Mouse (Mus musculus): Measurements from ENCODE around the gene Mfsd2a. TPM values are rescaled to one million over a fixed set of nuclear protein-coding genes. Genes with fewer than 3 reads are reported as not detected.

Gene Mfsd2a
- polyA plus RNA-seq, 1 experiment from 2014 or later: 6.6 TPM

DNA sequence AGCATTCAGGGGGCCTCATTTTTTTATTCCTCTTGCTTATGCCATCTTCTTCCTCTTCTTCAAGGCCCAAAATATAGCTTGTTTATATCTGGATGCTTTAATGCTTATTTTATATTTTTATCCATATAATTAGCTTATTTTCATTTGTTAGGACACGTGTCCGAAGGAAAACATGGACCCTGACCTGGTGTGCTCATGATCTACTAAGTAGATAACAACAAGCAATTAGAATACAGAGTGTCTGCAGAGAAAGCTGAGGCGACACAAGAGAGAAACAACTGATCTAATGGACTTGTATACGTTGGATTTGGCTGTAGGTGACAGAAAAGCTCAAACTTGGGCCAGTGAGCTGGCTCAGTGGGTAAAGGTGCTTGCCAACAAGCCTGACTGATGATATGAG lies 15.9 kb upstream of the Mfsd2a start:
- ATAC-seq (ENCODE audit: insufficient number of reproducible peaks, insufficient read depth, low FRiP score, low TSS enrichment, low read depth): no peak
- Histone ChIP-seq H3K27ac (no peak overlapping the region), H3K36me3 (no peaks in the 10 kb centered on the region), H3K4me1 (0 out of 2 replicates have a peak, but pooled peaks cover 3% of the 10 kb centered on the region), H3K27me3 (peaks cover 3% of the 10 kb centered on the region), H3K4me2 (no peak overlapping the region), H3K9ac (no peak overlapping the region), H3K4me3 (no peak overlapping the region), H3K9me3 (no peaks in the 10 kb centered on the region)
- 81% methylated on average over 4 of the region's 4 CpGs for WGBS

DNA sequence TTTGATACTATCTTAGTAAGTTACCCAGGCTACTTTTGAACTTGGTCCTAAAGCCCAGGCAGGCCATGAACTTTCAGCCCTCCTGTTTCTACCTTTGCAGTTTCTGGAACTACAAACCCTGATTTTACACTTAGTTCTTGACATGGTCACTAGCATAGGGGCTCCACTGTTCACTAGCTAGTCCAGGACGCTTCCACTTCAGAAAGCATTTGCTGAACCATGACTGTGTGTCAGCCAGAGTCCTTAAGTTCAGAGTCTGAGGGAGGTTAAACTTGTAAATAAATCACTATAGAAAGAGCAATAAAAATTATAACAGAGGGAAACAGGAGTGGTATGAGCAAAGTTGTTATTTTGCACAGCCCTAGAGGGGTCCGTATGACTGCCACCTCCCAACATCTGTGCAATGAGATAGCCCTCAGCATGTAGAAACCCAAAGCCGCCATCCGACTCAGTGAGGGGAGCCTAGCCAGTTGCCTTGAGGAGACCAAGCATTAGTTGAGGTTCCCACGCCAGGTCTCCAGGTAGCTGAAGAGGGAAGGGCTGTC lies 14.1 kb upstream of the Mfsd2a start:
- Histone ChIP-seq H3K9me3 (no peaks in the 10 kb centered on the region), H3K4me3 (no peak overlapping the region), H3K36me3 (no peaks in the 10 kb centered on the region), H3K4me2 (no peak overlapping the region), H3K9ac (no peak overlapping the region), H3K27ac (no peak overlapping the region), H3K27me3 (no peaks in the 10 kb centered on the region; the same call in 1 of the 2 replicates), H3K4me1 (no peaks in the 10 kb centered on the region)
- 78% methylated on average over 5 of the region's 5 CpGs for WGBS
- no peak for ATAC-seq (ENCODE audit: insufficient number of reproducible peaks, insufficient read depth, low FRiP score, low TSS enrichment, low read depth)

DNA sequence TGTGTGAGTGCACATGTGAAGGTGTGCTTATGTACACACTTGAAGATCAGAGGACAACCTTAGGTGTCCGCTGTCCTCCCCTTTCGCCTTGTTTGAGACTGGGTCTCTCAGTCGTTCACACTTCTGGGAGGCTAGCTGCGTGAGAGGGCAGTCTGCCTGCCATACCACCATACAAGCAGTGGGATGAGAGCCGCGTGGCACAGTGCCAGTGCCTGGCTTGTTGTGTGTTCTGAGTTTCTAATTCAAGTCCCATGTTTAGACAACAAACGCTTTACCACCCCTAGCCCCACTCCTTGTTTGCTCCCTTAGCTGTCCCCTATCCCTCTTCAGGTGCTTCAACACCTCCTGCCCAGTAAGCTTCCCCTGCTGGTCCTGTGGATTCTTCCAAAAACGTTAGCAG lies 11.1 kb upstream of the Mfsd2a start:
- no peaks in the 10 kb centered on the region for H3K4me1 ChIP-seq
- no peaks in the 10 kb centered on the region; the same call in 1 of the 2 replicates for H3K27me3 ChIP-seq
- H3K36me3 ChIP-seq: no peaks in the 10 kb centered on the region
- ATAC-seq (ENCODE audit: insufficient number of reproducible peaks, insufficient read depth, low FRiP score, low TSS enrichment, low read depth): no peak
- no peaks in the 10 kb centered on the region for H3K9me3 ChIP-seq
- H3K4me3 ChIP-seq: no peak overlapping the region
- H3K9ac ChIP-seq: no peak overlapping the region
- 72% methylated on average over 8 of the region's 8 CpGs for WGBS
- no peak overlapping the region for H3K27ac ChIP-seq
- no peak overlapping the region for H3K4me2 ChIP-seq

DNA sequence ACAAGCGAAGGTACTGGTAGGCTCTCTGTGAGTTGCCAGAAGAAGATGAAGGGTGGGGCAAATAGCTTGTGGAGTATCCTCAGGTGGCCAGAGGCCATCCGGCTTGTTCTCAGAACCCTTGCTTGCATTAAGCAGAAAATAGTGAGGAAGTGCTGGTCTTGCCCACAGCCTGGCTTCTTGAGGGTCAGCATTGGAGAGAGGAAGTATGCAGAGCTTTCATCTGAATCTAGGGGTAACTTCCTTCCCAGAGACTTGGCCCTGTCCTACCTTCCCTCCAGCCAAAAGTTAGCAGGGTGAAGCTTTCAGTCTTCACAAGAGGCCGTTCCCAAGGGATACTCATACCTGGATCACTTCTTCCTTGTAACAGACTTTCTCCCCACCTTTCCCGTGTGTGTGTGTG lies 10.7 kb upstream of the Mfsd2a start:
- no peaks in the 10 kb centered on the region for H3K4me1 ChIP-seq
- no peak overlapping the region for H3K4me3 ChIP-seq
- H3K36me3 ChIP-seq: no peaks in the 10 kb centered on the region
- H3K27me3 ChIP-seq: no peaks in the 10 kb centered on the region; the same call in 1 of the 2 replicates
- no peak for ATAC-seq (ENCODE audit: insufficient number of reproducible peaks, insufficient read depth, low FRiP score, low TSS enrichment, low read depth)
- H3K27ac ChIP-seq: no peak overlapping the region
- whole genome bisulfite sequencing: 77% methylated on average over 4 of the region's 4 CpGs
- no peak overlapping the region for H3K4me2 ChIP-seq
- H3K9ac ChIP-seq: no peak overlapping the region
- no peaks in the 10 kb centered on the region for H3K9me3 ChIP-seq

DNA sequence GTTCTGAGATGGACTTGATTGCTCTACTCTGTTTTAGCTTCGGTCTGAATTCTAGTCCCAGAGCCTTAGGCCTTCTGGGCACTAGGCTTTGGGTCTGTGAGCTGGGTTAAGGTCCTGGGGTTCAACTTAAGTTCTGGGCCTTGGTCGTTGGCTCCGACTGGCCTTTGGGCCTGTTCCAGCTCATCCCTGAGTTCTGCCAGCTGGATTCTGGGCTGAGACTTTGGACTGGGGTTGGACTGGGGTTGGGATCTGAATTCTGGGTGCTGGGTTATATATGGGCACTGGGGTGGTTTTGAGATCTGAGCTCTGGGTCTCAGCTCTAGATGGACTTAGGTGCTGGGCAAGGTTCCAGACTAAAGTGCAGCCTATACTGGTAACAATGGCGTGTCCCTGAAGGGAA lies 10.2 kb upstream of the Mfsd2a start:
- no peak overlapping the region for H3K27ac ChIP-seq
- H3K4me2 ChIP-seq: no peak overlapping the region
- ATAC-seq (ENCODE audit: insufficient number of reproducible peaks, insufficient read depth, low FRiP score, low TSS enrichment, low read depth): no peak
- H3K9me3 ChIP-seq: no peaks in the 10 kb centered on the region
- H3K36me3 ChIP-seq: no peaks in the 10 kb centered on the region
- no peak overlapping the region for H3K4me3 ChIP-seq
- H3K27me3 ChIP-seq: no peaks in the 10 kb centered on the region; the same call in 1 of the 2 replicates
- 77% methylated on average over 4 of the region's 4 CpGs for WGBS
- no peak overlapping the region for H3K9ac ChIP-seq
- no peaks in the 10 kb centered on the region for H3K4me1 ChIP-seq

DNA sequence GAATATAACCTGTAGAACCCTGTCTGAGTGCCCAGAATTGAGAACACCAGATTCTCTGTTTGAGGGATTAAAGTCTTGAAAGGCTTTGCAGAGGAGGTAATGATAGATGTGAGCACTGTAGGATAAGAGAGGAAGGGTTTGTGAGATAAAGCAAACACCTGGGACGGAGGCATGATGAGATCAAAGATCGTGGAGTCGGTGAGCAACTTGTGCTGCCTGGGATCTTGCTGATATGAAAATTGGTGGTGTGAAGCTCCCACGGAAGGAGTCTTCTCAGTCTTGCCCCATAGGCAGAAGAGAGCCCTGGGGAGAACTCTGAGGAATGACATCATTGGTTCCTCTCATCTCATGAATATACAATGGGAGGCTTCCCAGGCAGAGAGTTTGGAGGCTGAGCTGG lies 7.1 kb upstream of the Mfsd2a start:
- Histone ChIP-seq H3K9ac (no peak overlapping the region), H3K4me3 (no peak overlapping the region), H3K9me3 (no peaks in the 10 kb centered on the region), H3K4me1 (no peaks in the 10 kb centered on the region), H3K36me3 (no peaks in the 10 kb centered on the region), H3K27ac (no peak overlapping the region), H3K4me2 (no peak overlapping the region), H3K27me3 (no peaks in the 10 kb centered on the region)
- no peak for ATAC-seq (ENCODE audit: insufficient number of reproducible peaks, insufficient read depth, low FRiP score, low TSS enrichment, low read depth)
- 72% methylated on average over 4 of the region's 4 CpGs for WGBS

DNA sequence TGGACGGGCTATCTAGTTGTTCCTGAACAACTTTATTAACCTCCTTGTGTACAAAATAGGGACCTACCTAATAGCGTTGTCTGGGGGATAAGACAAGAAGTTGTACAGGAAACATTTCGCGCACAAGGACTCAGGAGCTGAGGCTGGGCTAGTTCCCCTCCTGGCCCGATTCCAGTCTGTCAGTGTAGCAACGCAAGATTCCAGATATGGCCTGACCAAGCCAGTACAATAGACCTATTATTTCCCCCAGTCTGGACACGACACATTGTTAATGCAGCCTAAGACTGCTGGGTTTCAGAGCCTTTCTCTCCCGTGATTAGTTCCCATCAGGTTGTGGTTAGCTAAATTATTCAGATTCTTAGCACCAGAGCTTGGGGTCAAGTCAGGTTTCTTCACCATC lies 1.8 kb upstream of the Mfsd2a start:
- no peak overlapping the region for H3K9ac ChIP-seq
- 39% methylated on average over 8 of the region's 8 CpGs for whole genome bisulfite sequencing

DNA sequence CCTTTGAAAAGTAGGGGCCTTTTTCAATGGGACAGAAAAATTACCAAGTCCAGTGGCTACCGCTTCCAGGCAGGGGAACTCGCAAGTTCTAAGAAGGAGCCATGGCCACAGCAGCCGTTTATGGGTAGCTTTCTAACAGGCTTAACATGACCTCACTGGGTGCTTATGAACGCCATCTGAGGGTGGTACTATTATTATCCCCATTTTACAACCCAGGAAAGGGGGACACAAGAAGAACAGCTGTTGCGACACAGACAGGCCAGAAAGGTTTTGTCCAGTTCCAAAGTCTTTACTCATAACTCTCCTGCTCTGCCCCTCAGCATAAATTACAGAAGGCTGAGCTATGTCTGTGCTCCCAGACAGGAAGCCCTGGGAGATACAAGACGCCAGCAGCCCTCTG lies 601 bp upstream of the Mfsd2a start:
- peaks cover 41% of the 10 kb centered on the region for H3K4me1 ChIP-seq
- H3K36me3 ChIP-seq: no peaks in the 10 kb centered on the region
- peak overlapping the region; percentile 99 for H3K4me2 ChIP-seq
- peaks cover 12% of the 10 kb centered on the region for H3K27me3 ChIP-seq
- 32% methylated on average over 6 of the region's 6 CpGs for WGBS
- H3K9me3 ChIP-seq: no peaks in the 10 kb centered on the region
- H3K27ac ChIP-seq: no peak overlapping the region
- peak overlapping the region; percentile 76; the same call in 1 of the 2 replicates for H3K9ac ChIP-seq
- H3K4me3 ChIP-seq: peak overlapping the region; percentile 67
- ATAC-seq (ENCODE audit: insufficient number of reproducible peaks, insufficient read depth, low FRiP score, low TSS enrichment, low read depth): no peak

More for the DNA sequence above, 1.8 kb upstream of the Mfsd2a start:
- H3K4me3 ChIP-seq: no peak overlapping the region
- peaks cover 40% of the 10 kb centered on the region for H3K4me1 ChIP-seq
- H3K4me2 ChIP-seq: no peak overlapping the region
- H3K9me3 ChIP-seq: no peaks in the 10 kb centered on the region
- H3K27me3 ChIP-seq: peaks cover 12% of the 10 kb centered on the region
- H3K36me3 ChIP-seq: no peaks in the 10 kb centered on the region
- H3K27ac ChIP-seq: no peak overlapping the region
- no peak for ATAC-seq (ENCODE audit: insufficient number of reproducible peaks, insufficient read depth, low FRiP score, low TSS enrichment, low read depth)

DNA sequence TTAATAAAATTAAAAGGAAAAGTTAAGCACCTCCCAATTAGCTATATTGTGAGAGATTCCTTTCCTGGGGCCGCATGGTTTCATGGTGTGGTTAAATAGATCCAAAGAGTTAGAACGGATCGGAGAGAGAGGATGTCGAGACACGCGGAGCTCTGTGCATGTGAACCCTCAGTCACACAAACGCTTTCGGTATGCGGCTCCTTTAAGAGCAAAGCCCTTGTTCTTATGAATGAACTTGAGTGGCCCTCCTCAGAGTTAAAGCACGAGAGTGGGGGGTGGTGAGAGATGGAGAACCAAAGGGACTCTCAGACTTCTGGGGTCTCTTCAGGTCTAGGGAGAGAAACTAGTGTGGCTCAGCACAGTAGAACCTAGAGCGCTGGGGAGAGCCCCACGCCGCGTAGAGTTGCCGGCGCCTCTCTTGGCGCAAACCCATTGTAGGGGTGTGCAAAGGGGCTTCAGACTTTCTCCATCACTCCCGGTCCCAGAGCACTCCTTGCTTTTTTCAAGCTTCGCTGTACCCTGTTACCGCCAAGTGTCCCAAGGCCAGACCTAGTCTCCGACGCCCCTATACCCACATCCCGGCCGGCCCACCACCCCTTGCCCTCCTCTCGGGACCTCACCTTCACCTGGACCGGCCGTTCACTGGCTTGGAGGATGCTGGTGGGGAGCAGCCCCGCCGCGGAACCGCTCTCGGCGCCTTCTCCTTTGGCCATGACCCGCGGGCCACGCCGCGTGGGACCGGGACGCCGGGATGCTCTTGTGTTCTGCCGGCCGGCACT lies 478 bp downstream of the Mfsd2a start:
- no peak overlapping the region; the same call in 1 of the 2 replicates for H3K27ac ChIP-seq

DNA sequence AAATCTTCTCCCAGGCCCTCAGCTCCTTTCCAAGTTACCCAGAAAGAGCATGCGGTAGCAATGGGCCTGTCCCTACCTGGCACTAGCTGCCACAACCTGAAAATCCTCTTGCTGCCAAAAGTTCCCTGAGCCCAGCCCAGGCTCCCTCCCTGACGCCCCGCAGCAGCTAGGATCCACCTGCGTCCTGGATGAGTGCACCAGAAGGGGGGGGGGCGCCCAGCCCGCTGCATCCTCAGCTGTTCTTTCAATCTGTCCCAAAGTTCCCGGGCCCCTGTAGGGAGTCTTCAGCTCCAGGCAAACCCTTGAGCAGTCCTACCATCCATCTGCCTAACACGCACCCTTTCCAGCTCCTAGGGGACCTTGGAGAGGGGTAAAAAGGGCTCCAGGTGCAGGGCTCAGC lies 1.2 kb downstream of the Mfsd2a start:
- H3K4me1 ChIP-seq: peaks cover 53% of the 10 kb centered on the region
- peak overlapping the region; percentile 67 for H3K4me3 ChIP-seq
- H3K9ac ChIP-seq: peak overlapping the region; percentile 76
- H3K27me3 ChIP-seq: peaks cover 12% of the 10 kb centered on the region
- H3K9me3 ChIP-seq: no peaks in the 10 kb centered on the region
- peak overlapping the region; percentile 99 for H3K4me2 ChIP-seq
- no peak for ATAC-seq (ENCODE audit: insufficient number of reproducible peaks, insufficient read depth, low FRiP score, low TSS enrichment, low read depth)
- no peaks in the 10 kb centered on the region for H3K36me3 ChIP-seq
- 4% methylated on average over 8 of the region's 8 CpGs for WGBS
- no peak overlapping the region for H3K27ac ChIP-seq

More for the DNA sequence above, 478 bp downstream of the Mfsd2a start:
- H3K36me3 ChIP-seq: no peaks in the 10 kb centered on the region
- peak overlapping the region; percentile 76 for H3K9ac ChIP-seq
- H3K4me3 ChIP-seq: peak overlapping the region; percentile 67
- peak; percentile 33; the same call in 1 of the 2 replicates for ATAC-seq (ENCODE audit: insufficient number of reproducible peaks, insufficient read depth, low FRiP score, low TSS enrichment, low read depth)
- peaks cover 46% of the 10 kb centered on the region for H3K4me1 ChIP-seq
- under 1% methylated on average over 43 of the region's 43 CpGs for WGBS
- H3K9me3 ChIP-seq: no peaks in the 10 kb centered on the region
- H3K27me3 ChIP-seq: peaks cover 12% of the 10 kb centered on the region
- H3K4me2 ChIP-seq: peak overlapping the region; percentile 99

DNA sequence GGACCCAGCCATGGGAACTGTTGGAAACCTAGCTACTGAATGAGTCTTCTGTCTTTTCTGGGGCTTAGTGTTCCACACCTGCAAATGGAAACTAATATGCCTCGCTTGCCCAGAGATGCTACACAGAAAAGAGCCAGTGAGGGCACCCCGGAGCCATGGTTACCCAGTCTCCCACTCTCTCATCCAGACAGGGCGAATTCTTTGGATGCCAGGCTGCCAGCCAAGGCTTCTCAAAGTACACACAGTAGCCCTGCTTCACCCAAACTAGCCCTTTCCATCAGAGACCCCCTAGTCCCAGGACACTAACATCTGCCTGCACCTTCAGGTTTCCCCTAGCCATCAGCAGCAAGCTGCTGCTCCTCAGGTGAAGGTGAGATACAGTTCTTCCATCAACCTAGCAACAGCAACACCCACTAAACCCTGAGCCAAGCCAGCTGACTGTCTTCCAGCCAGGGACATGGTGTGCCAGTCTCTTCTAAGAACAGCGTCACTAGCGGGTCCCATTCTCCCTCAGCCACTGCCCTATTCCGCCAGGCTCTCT lies 2.4 kb downstream of the Mfsd2a start:
- Histone ChIP-seq H3K27ac (no peak overlapping the region), H3K27me3 (peaks cover 12% of the 10 kb centered on the region), H3K36me3 (no peaks in the 10 kb centered on the region; the same call in 1 of the 2 replicates), H3K4me1 (peaks cover 58% of the 10 kb centered on the region), H3K9me3 (no peaks in the 10 kb centered on the region), H3K4me2 (0 out of 2 replicates have a peak overlapping the region, but pooled peaks have one; percentile 99), H3K4me3 (no peak overlapping the region), H3K9ac (0 out of 2 replicates have a peak overlapping the region, but pooled peaks have one; percentile 23)
- no peak for ATAC-seq (ENCODE audit: insufficient number of reproducible peaks, insufficient read depth, low FRiP score, low TSS enrichment, low read depth)
- WGBS: 85% methylated on average over 6 of the region's 6 CpGs

DNA sequence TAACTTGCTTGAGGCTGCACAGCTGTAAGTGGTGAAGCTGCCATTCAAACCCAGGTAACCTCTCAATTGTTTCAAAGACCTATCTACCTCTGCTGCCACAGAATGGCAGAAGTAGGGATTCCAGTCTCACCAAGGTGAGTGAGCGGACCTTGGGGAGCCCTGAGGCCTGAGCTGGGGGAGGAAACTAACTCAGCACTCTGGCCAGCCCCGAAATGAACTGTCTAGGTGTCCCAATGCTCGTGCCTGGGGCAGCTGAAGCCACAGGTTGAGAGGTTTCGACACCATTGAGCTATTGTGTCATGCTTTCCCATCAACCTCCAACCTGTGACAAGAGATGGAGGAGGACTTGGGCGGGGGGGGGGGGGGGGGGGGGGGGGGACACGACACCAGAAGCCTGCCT lies 4.7 kb downstream of the Mfsd2a start:
- Histone ChIP-seq H3K9ac (no peak overlapping the region), H3K4me2 (no peak overlapping the region), H3K4me1 (peaks cover 48% of the 10 kb centered on the region), H3K27ac (no peak overlapping the region), H3K9me3 (no peaks in the 10 kb centered on the region), H3K4me3 (no peak overlapping the region), H3K27me3 (peaks cover 2% of the 10 kb centered on the region), H3K36me3 (peaks cover 6% of the 10 kb centered on the region; the same call in 1 of the 2 replicates)
- WGBS: 82% methylated on average over 4 of the region's 6 CpGs
- no peak for ATAC-seq (ENCODE audit: insufficient number of reproducible peaks, insufficient read depth, low FRiP score, low TSS enrichment, low read depth)

All from embryonic facial prominence, embryonic 13.5 days (tissue).